Mouse (Mus musculus): ENCODE data around the gene Tas1r3.

The Tas1r3 gene

DNA sequence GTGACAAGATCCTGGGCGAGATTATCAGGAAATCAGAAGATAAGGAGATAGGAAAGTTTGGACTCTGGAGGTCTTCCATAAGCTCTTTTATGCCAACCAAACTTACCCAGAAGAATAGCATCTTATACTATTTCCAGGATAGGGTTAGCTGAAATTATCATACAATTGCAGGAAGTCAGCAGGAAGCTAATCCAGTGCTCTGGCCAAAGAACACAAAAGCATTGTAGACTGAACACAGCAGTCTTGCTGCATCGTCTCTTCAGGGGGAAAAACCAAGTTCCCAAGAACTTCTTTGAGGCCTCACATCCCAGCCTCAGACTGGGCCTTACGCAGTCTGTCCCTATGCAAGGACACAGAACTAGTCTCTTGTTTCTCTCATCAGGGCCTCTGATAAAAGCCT is 20.4 kb upstream of the Tas1r3 start:
- no peak for DNase-seq

DNA sequence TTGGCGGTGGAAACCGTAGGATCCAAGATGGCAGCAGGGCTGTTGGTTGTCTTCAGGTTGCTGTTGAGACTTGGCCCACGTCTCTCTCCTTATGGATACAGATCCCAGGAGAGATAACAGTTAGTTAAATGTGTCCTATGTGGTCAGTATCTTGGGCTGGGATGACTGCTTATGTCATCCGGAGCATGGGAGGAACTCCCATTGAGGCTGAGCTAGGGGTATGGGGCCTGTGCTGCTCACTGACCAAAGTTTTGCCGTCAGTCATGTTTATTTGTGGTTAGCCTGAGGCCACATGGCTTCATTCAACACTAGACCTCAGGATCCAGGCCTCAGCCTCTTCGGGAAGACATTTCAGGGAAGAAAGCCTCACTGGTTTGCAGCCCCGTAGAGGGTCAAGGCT is 8.2 kb upstream of the Tas1r3 start:
- no peak for DNase-seq

DNA sequence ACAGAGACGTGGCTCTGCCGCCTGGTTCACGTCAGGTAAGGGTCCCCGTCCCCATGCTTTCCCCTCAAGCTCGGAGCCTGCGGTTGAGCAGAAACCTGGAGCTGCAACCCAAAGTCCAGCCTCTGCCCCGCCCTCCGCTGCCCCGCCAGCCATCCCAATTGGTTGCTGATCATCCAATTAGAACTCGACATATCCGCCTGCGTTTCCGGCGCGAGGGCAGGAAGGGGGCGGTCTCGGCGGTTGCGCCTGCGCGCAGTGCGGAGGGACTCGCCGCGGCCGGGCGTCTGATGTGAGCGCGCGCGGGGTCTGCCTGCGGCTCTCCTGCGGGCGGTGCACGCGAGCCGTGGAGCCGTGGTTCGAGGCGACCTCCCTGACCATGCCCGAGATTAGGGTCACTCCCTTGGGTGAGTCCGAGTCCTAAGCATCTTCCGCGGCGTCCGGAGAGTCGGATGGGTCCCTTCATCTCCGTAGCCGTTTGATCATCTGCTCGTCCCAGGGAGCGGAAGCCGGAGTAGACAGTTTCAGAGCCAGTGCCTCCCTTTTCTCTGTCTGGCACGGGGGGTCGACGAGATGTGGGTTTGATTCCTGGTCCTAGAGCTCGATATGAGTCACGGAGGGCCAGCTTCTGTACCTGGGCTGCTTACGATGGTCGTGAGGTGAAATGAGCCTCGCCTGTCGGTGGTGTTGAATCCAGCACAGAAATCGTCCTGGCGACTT is 6.3 kb upstream of the Tas1r3 start, which contains the start of the genes Cptp and Ints11:
Gene Cptp, minus strand, starts transcription at position 124 of the 717 bp plus-strand sequence.
Gene Ints11, plus strand, starts transcription at position 230 of the 717 bp plus-strand sequence.
- peak; percentile 98 for DNase-seq

DNA sequence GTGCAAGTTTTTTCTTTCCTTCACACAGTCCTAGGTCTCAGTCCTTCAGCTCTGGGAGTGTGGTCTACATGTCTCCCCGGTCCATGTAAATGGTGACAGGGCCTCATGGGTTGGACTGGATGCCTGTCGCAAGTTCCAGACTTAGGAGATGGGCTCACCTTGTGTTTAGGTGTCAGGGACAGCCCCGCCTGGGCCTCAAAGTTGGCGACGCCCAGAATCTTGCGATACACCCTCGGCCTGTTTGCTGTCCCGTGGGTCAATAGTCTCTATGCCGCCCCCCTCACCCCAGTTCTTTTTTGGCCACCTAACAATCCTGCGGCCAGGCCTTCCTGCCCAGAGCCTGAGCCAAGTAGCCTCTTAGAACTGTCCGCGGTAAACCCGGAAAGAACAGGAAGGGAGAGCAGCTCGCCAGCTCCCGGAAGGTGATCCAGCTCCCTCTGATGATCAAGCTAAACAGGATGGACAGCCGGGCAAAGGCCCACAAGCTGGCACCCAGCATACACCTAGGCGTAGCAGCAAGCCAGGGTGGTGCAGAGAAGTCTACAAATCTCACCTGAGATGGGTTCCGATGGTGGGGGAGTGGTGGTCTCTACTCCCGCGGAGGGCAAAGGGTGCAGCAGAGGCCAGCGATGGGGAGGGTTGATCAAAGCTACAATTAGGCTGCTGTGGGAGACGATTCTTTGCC is 5.6 kb upstream of the Tas1r3 start:
- DNase-seq, result no peak

DNA sequence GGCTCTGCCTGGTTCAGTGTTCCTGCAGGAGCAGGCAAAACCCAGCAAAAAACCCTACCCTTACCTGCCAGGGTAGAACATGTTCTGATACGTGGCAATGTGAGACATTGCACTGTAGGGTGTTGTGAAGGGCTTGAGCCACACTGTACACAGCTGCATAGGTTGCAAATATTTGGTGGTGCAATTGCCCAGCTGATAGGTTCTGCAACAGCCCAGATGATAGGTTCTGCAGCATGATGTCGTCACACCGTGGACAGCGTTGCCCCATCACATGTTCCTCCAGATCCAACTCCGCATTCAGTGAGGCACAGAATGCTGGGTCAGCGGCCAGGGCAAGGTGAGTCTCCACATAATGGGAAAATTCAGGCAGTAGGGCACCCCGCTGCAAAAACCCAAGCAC is 1.4 kb downstream of the Tas1r3 start:
- no peak for DNase-seq

DNA sequence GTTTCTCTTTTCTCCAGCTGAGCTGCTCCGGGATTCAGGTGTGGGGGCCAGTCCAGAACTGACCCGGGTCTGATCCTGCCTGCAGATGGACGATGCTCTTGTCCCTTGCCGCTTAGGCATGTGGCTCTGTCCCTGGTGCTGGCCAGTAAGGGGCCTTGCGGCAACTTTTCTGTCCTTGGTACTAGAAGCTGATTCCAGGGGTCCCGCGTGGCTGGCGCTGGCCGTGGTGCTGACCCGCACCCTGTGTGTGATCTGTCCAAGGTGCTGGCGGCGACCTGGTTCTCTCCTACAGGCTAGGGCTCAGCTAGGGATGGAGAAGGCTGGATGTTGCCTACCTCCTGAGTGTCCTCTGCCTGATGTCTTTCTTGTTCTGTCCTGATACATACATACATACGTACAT is 3.8 kb downstream of the Tas1r3 start:
- peak; percentile 63 for DNase-seq

DNA sequence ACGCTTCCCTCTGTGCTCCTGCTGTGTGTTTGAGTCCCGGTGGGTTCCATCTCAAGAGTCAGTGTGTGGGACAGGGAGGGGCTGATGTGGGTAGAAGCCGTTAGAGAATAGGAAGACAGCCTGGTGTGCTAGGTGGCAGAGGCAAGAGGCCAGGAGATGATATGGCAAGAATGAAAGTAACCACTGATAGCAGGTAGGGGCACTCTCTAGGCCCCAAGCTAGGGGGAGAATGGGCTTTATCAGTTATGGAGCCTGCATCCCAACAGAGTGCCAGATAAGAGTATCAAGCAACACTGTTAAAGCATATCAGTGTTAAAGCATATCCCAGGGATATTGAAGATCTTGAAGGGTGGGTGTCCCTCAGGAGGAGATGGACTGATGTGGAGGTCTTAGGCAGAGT is 6.3 kb downstream of the Tas1r3 start:
- DNase-seq, result no peak

DNA sequence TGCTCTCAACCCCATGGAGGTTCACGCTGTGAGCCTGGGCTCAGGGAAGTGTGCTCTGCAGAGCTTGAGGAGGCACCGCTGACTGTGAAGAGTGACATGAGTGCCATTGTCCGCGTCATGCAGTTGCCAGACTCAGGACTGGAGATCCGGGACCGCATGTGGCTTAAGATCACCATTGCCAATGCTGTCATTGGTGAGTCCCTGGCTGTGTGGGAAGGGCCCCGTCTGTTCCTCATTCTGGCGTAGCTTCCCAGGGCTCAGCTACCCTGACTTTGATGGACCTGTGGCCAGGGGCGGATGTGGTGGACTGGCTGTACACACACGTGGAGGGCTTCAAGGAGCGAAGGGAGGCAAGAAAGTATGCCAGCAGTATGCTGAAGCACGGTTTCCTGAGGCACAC is 7.1 kb downstream of the Tas1r3 start:
- no peak for DNase-seq

DNA sequence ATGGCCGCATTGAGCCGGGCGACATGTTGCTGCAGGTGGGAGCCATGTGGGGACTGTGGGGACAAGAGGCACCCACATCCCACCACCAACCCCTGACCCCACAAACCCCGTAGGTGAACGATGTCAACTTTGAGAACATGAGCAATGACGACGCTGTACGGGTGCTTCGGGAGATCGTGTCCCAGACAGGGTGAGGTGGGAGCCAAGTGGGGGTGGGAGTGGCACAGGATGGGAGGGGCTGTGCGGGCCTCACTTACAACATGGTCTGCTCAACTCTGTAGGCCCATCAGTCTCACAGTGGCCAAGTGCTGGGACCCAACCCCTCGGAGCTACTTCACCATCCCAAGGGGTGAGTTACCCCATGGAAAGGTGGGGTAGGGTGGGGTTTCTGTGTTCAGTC is 8.2 kb downstream of the Tas1r3 start:
- no peak for DNase-seq

DNA sequence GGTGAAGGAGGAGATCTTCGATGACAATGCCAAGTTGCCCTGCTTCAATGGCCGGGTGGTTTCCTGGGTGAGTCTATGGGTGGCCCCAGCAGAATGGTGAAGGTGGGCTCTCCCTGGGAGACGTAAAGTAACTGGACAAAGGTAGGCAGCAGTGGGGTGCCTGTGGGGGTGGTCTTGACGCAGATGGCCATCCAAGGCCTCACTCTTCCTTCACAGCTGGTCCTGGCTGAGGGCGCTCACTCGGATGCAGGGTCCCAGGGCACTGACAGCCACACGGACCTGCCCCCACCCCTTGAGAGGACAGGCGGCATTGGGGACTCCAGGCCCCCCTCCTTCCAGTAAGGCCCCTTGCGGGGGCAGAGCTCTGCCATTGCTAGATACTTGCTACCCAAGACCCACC is 9.7 kb downstream of the Tas1r3 start:
- DNase-seq, result no peak

DNA sequence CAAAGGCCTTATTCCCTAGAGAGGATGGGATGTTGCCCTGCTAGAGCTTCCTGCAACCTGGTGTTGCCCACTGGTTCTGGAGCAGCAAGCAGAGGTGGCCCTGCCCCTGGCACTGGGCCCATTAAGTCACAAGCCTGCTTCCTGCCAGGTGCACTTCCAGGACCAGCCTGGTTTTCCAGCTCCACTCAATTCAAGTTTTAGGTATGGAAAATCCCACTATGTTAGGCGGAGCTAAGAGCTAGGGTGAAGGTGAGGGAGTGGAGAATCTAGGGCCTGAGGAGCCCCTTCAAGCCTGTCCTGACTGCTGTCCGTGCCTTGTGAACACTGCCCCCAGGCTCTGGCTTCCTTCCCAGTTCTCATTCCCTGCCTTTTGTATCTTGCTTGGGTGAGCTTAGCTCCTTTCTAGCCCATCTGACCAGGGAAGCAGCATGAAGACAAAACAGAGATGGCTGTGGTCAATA is 11.2 kb downstream of the Tas1r3 start:
- no peak for DNase-seq

DNA sequence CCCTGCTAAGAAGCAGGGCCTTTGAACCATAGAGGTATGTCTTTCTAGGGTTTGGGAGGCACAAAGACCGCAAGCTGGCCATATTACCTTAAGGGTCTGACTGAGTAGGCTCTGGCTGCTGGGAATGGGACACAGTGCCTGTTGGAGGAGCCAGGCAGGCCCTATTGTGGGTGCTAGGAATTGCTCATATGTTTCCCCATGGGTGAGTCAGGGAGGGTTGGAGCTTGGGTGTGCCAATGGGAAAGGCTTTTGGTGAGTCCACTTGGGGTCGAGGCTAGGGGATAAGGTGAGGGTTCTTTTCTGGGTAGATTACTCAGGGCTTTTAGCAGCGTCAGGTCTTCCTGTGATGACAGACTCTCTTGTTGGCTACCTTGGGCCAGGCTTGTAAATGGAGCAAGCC is 11.8 kb downstream of the Tas1r3 start:
- DNase-seq, result no peak

DNA sequence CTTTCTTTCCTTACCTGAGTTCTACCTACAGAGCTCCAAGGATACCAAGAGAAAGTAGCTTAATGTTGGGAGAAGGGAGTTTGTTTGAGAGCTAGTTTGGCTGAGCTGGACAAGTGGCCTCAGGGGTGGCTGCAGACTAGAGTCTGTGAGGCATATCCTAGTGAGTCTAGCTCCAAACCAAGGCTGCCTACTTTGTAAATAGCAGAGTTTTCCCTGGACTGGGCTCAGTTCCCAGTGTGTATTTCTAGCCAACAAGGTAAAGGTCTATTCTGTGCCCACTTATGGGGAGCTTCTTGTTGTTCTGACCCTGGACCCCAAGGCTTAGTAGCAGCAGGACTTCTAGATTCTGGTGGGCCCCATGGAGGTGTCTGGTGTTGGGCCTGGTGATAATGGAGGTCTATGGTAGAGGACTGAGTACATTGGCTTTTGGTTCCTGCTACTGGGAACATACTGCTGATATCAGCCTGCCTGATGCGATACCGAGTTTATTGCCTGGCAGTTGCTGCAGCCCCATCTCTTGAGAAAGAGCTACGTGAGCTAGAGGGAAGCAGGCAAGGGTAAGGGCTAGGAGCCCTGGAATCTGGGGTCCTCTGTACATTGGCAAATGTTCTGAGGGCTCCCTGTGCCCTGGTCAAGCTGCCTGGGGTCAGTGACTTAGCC is 13.2 kb downstream of the Tas1r3 start:
- no peak for DNase-seq

DNA sequence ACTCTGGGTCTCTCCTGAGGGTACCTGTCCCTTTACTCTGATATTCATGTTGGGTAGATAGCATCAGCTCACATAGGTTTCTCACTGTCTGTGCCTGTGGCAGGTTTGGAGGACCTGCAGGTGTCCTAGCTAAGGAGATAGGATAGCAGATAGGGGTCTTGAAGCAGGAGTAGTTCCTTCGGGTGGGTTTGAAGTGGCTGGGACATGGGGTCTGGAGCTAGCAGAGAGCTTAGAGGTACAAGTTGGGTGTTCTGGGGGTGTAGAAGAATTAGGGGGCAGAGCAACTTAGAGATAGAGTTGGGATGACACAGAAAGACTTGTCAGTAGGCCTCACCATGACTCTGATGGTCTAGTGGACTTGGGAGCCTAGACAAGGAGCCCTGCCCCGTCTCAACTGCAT is 13.8 kb downstream of the Tas1r3 start:
- no peak for DNase-seq

DNA sequence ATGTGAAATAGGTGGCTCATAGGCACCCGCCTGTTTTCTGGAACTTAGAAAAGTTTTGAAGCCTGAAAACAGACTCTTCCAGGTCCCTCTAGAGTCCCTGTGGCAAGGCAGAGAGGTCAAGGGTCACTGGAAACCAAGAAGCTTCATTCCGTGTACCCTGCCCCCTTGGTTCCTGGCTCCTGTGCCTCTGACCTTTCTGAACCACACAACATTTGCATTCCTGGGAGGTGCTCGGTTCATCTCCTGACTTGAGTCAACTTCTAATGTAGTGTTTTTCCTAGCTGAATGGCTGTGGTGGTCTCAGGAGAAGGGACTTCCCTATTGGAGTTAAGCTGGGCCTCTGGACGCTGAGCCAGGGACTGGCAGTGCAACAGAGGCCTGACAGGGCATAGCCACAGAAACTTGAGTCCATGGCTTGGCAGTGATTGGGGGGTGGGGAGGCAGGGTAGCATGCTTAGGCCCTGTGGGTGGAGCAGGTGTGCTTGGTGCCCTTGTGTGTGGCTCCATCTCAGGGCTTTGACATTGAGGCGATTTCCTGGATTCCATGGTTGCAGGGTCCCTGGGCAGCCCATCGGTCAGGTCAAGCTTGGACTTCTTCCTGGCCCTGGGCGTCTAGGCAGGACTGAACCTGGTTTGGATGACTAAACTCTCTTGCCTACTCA is 14.6 kb downstream of the Tas1r3 start:
- no peak for DNase-seq

DNA sequence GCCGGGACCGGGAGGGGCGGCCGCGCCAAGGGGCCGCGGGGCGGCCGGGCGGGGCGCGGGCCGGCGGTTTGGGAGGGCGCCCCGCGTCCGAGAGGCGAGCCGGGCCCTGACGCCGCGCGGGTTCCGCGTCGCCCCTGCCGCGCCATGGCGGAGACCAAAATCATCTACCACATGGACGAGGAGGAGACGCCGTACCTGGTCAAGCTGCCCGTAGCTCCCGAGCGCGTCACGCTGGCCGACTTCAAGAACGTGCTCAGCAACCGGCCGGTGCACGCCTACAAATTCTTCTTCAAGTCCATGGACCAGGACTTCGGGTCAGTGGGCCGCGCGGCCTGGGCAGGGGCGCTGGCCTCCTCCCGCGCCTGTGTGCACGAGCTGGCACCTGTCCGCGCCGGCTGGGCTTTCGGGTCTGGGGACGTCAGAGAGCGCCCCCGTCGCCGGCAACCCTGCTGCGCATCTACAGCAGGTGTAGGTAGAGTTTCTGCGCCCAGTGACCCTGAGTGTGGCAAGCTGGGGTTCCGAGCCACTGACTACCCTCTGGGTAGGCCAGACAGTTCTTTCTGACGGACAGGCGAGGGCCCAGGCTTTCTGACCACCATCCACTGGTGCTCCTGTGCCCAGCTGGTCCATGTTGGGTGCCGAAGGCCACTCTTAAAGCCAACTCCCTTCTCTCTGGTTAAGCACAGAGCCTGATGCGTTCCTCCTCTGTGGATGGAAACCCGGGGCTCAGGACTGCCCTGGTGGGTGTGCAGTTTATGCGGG is 15.4 kb downstream of the Tas1r3 start:
- DNase-seq, result peak; percentile 62

DNA sequence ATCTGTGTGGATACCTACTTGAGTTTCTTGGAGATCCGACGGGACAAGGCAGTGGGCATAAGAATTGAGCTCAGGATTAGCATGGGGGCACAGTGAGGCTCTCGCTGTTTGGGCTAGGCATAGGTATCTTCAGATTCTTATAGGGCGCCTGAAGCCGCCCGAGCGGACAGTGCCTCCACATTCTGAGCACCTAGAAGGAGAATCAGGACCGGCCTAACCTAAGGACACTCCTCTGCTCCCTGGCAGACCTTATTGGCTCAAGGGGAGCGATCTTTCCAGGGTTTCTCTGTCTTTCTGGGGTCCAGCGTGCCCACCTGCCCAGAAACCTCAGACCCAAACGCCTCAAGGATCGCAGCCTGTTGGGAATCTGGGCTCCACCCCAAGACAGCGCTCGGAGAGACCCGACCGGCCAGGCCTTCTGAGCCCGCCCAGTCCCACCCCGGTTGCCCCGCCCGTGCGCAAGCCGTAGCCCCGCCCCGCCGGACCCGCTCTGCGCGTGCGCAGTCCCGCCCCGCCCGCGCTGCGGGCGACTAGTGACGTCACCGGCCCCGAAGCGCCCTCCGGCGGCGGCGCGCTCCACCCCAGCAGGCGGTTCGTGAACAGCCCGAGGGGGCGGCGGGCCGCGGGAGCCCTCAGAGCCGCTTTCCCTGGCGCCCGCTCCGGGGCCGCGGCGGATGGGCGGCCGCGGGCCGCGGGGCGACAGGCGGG is 16.1 kb downstream of the Tas1r3 start, which contains the start of gene Dvl1:
Gene Dvl1, plus strand, starts transcription at position 532 of the 708 bp plus-strand sequence.
- peak; percentile 92 for DNase-seq

DNA sequence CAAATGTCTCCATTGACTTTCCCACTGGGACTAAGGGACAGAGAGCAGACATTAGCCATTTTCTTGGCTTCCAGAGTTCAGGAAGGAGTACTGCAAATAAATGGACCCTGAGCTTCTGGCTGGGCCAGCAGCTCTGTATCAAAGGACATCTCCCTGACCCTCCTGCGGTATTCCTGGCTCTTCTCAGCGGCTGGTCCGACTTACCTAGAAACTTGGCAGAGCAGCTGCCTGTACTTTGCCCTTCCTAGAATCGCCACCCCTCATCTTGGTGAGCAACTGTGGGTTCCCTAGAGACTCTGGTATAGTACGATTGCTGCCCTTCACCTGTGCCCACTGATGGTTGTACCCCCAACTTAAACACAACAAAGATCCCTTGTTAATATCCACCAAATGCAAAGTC is 19.9 kb downstream of the Tas1r3 start:
- DNase-seq, result no peak

DNA sequence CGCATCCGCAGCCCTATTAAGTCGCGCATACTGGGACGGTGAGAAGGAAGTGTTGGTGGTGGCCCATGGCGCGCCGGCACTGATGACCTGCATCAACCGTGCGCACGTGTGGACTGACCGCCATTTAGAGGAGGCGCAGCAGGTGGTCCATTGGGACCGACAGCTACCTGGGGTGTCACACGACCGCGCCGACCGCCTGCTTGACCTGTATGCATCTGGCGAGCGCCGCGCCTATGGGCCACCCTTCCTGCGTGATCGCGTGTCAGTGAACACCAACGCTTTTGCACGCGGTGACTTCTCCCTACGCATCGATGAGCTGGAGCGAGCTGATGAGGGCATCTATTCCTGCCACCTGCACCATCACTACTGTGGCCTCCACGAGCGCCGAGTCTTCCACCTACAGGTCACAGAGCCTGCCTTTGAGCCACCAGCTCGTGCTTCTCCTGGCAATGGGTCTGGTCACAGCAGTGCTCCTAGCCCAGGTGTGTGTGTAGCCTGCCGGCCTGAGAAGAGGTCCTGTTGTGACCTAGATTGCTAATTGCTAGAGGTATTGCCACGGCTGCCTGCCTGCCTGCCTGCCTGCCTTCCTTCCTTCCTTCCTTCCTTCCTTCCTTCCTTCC is 21.4 kb downstream of the Tas1r3 start:
- no peak for DNase-seq

DNA sequence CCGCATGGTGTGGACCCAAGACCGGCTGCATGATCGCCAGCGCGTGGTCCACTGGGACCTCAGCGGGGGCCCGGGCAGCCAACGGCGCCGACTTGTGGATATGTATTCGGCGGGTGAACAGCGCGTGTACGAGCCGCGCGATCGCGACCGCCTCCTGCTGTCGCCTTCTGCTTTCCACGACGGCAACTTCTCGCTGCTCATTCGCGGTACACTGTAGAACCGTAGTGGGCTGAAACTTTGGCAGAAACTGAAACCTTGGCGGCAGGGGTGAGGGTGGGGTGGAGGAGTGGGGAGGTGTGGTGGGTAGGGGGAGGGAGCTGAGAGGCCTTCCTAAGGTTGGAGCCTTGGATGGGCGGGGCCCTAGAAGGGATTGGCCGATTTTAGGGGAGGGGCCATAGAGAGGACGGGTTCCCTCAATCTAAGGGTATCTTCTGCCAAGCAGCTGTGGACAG is 22.1 kb downstream of the Tas1r3 start:
- peak; percentile 75 for DNase-seq
